Mouse (Mus musculus) testis, adult 2 months (tissue): ENCODE results near the gene Serpinb6d.

Experiments
- CTCF ChIP-seq: fragments of 200-500 bp; IDR thresholded peaks from 2 replicates; pipeline ENCODE4 v1.5.1; 2012; ENCODE audit warnings: low read depth, mild to moderate bottlenecking, inconsistent platforms, low read length, moderate library complexity; ENCODE audit not compliant: control insufficient read depth, insufficient read depth, insufficient replicate concordance
- POLR2A ChIP-seq: fragments of 200-500 bp; IDR thresholded peaks from 2 replicates; pipeline ENCODE4 v1.6.1; 2012; ENCODE audit warnings: low read depth, mild to moderate bottlenecking, inconsistent platforms, low read length, moderate library complexity; ENCODE audit not compliant: control insufficient read depth

DNA sequence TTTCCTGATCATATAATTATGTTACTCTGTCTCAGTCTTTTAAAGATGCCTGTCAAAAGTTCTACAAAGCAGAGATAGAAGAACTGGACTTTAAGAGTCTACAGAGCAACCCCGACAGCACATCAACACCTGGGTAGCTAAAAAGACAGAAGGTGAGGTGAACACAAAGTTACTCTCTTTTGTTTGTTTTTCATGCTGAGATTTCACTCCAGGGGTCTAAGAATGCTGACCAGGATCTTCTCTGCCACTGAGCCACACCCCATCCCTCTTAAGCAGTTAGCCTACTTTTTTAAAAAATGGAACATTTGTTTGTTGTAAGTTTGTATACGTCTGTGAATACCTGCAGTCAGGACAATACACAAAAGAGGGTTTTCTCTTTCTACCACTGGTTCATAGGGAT lies 59.1 kb downstream of the Serpinb6d start:
- TF ChIP-seq CTCF, result no peak
- TF ChIP-seq POLR2A, result no peak
